Mouse (Mus musculus) C2C12 (cell line): Measurements from ENCODE around the gene B230118H07Rik.

ENCODE experiments used
- CTCF ChIP-seq: IDR thresholded peaks from one replicate; pipeline ENCODE4 v1.5.1; 2011; ENCODE audit not compliant: control insufficient read depth, insufficient read depth, insufficient read length
- MAX ChIP-seq: IDR thresholded peaks from one replicate; pipeline ENCODE4 v1.6.1; 2011; ENCODE audit warnings: mild to moderate bottlenecking, control low read depth
- USF1 ChIP-seq: IDR thresholded peaks from one replicate; pipeline ENCODE4 v1.6.1; 2011; ENCODE audit warnings: low read depth, mild to moderate bottlenecking, control low read depth, moderate library complexity

DNA sequence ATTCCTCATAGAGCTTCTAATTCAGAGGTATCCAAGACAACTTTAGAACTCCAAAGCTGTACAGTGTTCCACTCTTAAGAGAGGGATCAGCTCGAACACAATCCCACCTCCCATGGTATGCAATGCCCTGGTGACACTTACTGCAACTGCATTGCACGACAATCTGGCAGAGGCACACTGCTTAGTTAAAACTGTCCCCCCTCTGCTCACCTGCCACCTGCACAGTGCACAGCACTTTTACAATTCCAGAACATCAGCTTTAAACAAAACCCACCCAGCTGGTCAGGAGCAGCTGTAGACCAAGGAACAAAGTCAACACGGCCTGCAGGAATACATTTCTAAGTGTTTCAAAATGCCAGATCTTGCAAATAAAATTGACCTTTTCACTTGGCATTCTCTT is 28.4 kb downstream of the B230118H07Rik start:
- TF ChIP-seq CTCF (no peak), MAX (no peak), USF1 (no peak)
